Comparison of ENCODE assay signal across 11 mouse cellular contexts in the genomic region with DNA sequence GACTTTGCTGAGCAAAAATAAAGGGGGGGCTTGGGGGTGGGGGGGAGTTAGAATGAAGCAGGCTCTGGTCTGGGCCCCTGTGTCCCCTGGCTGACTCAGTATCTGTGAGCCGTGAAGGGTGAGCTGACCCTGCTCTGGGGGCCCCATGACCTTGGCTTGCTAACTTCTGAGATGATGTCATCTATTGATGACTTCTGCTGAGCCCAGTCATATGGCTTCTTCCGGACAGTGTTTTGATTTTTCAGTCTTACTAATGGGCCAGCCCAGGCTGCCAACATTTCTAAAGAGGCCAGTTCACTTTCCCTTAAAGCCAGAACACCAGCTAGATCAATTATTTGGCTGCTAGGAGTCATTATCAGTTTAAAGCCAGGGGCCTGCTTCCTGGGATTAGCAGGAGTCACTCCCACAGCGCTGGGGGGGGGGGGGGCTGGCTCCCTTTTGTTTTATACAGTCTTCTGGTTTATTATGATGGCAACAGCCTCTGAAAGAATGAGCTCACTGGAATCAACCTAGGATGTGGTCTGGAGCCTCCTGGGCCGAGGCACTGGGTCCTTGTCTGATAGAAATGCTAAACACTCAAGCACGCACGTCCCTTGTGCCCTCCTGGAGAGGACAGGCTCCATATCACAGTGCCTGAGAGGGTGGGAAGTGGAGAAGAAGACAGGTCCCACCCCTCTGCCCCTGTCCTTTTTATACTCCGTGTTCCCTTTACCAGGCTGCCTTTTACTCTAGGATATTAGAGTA. TPM values are rescaled to one million over a fixed set of nuclear protein-coding genes. Genes with fewer than 3 reads are reported as not detected.
DNase-seq lines count a peak whose midpoint lies in the region; ATAC-seq and TF ChIP-seq lines count a peak whose summit lies in the region.
"Had no signal": no experiment of that assay in that cellular context is flagged by ENCODE, and none has a peak within 500 bp of the region (broad histone marks: within the 10 kb centered on the region; RNA-seq: fewer than 3 reads in every experiment).

No protein-coding gene starts in this region.

- TF ChIP-seq CTCF in gastrocnemius, adult 2 months (IDR thresholded peaks at IDR 0.05), result no peak

- peak overlapping the region; percentile 73 for H3K4me2 ChIP-seq in myocyte (ENCODE audit: low read depth)

- TF ChIP-seq POLR2A in myocyte (IDR thresholded peaks at IDR 0.05; ENCODE audit: insufficient read length, low read depth), result no peak

- H3K9me3 ChIP-seq in megakaryocyte, embryonic 14.5 days, result no peaks in the 10 kb centered on the region

- intact Hi-C loops in gastrocnemius, adult 2 months (cut with DNase I), result loop anchor here (2.0 kb wide), 1 partner anchor 23 kb away; no protein-coding TSS in a partner anchor

- no peaks in the 10 kb centered on the region for H3K79me2 ChIP-seq in myocyte (ENCODE audit: control insufficient read depth, insufficient read depth)

- peaks cover 51% of the 10 kb centered on the region for H3K4me1 ChIP-seq in megakaryocyte, embryonic 14.5 days

- H3K27me3 ChIP-seq in megakaryocyte, embryonic 14.5 days (replicated peaks), result peaks cover 39% of the 10 kb centered on the region
- H3K27me3 ChIP-seq in myocyte (ENCODE audit: control insufficient read depth, insufficient read depth, insufficient read length), result no peaks in the 10 kb centered on the region

- H3K36me3 ChIP-seq in megakaryocyte, embryonic 14.5 days (replicated peaks; ENCODE audit: low read length), result no peaks in the 10 kb centered on the region
- H3K36me3 ChIP-seq in myocyte (ENCODE audit: control insufficient read depth, insufficient read depth), result no peaks in the 10 kb centered on the region

- no peak overlapping the region for H3ac ChIP-seq in myocyte (ENCODE audit: control insufficient read depth, insufficient read length)

- no peak for ATAC-seq in megakaryocyte, adult 5-6 weeks (ENCODE audit: poor library complexity, severe bottlenecking)
- no peak for ATAC-seq in CD4-positive, CD25-positive, alpha-beta regulatory T cell, adult 4 months

- H3K4me3 ChIP-seq in gastrocnemius, adult 2 months, result peak overlapping the region; percentile 94
- peak overlapping the region; percentile 78 for H3K4me3 ChIP-seq in megakaryocyte, embryonic 14.5 days (replicated peaks)
- H3K4me3 ChIP-seq in myocyte, result no peak overlapping the region

- H3K27ac ChIP-seq in gastrocnemius, adult 2 months, result peak overlapping the region; percentile 99

- DNase-seq in gastrocnemius, adult 2 months, result no peak
- DNase-seq in gastrocnemius, adult 8-10 months (ENCODE audit: low spot score in 2 of 2), result no peak
- peak; percentile 51 for DNase-seq in c-Kit-positive CD71-positive TER-119-negative erythroid progenitor cells, embryonic 14.5 days (ENCODE audit: low read depth)
- no peak for DNase-seq in right cerebral cortex, adult 18-20 months
- DNase-seq: right cerebral cortex, postnatal 25 days; thymus, postnatal 36 days had no signal

TF ChIP-seq in myocyte, 11 proteins besides CTCF, POLR2A, EP300 and RAD21:
- TF ChIP-seq CEBPB (IDR thresholded peaks at IDR 0.05; ENCODE audit: insufficient read depth, poor library complexity, severe bottlenecking) (no peak), SRF (IDR thresholded peaks at IDR 0.05; ENCODE audit: control insufficient read depth, insufficient read length, low read depth) (no peak), USF1 (IDR thresholded peaks at IDR 0.05; ENCODE audit: low read depth) (no peak)

RNA-seq across cellular contexts. Expression of a gene that starts 3.2 kb away (rescaled TPM):
- 100 to 1,000 TPM; 173 to 208 TPM for total RNA-seq in gastrocnemius, adult 2 months (2021)
- 100 to 1,000 TPM; 175 to 195 (median 187) TPM for total RNA-seq in gastrocnemius, adult 8-10 months (2022)
- 1.9 and 7.2 TPM in 2 replicates for polyA plus RNA-seq in megakaryocyte, embryonic 14.5 days (2012; ENCODE audit: insufficient read depth, low replicate concordance)
- total RNA-seq in megakaryocyte, adult 5-6 weeks (2015), result 0.13 and 0.23 TPM in 2 replicates
- 0.26 and 0.69 TPM in 2 replicates for total RNA-seq in megakaryocyte, adult 5-6 weeks (2017)
- polyA plus RNA-seq in myocyte (2012; fragmentation: generic; extraction: Trizol), result 36.6 TPM
- polyA plus RNA-seq in CD4-positive, CD25-positive, alpha-beta regulatory T cell, adult 4 months (2017; shearing (Covaris generic)), result 1 to 10 TPM; 2.0 to 4.2 TPM
- polyA plus RNA-seq: liver, adult 2 months had no signal

Comparison
In these comparisons a context has a peak if more than half of its experiments do, and no peak if none do; other contexts are left out.
1. RNA of a gene that starts 3.2 kb away (total RNA-seq): 173 to 208 TPM in gastrocnemius, adult 2 months and 175 to 195 TPM in gastrocnemius, adult 8-10 months; 0.13 to 0.69 TPM in megakaryocyte, adult 5-6 weeks; every median in the first group is over 100 times any median in the second.